Mouse (Mus musculus): ENCODE measurements around the gene Boc. TPM values are rescaled to one million over a fixed set of nuclear protein-coding genes. Genes with fewer than 3 reads are reported as not detected.
A peak's percentile ranks its signal among the peaks of the same experiment; 100 is the strongest.

Boc gene
- polyA plus RNA-seq, 1 experiment from 2014 or later, result 15.8 TPM

- WGBS, result 39% methylated on average over 5 of the region's 5 CpGs
- Histone ChIP-seq H3K4me1 (replicated peaks) (peaks cover 58% of the 10 kb centered on the region), H3K4me2 (no peak overlapping the region), H3K9me3 (no peaks in the 10 kb centered on the region), H3K9ac (no peak overlapping the region), H3K36me3 (no peaks in the 10 kb centered on the region), H3K27ac (replicated peaks) (peak overlapping the region; percentile 63), H3K4me3 (no peak overlapping the region), H3K27me3 (no peaks in the 10 kb centered on the region)
- 0 out of 2 replicates have a peak, but pooled peaks have one; percentile 30 for ATAC-seq (ENCODE audit: low FRiP score, low read depth)
Measured at GRCm38 (mm10) chr16:44551491-44551890, 7.2 kb downstream of the Boc start.

GRCm38 (mm10) chr16:44550843-44551242 is 7.9 kb downstream of the Boc start:
- H3K4me1 ChIP-seq (replicated peaks), result peaks cover 61% of the 10 kb centered on the region
- no peaks in the 10 kb centered on the region for H3K36me3 ChIP-seq
- H3K4me3 ChIP-seq, result no peak overlapping the region
- WGBS, result 18% methylated on average over 5 of the region's 5 CpGs
- H3K9ac ChIP-seq, result no peak overlapping the region
- peak overlapping the region; percentile 13; the same call in 1 of the 2 replicates for H3K4me2 ChIP-seq
- H3K27ac ChIP-seq (replicated peaks), result peak overlapping the region; percentile 63
- H3K27me3 ChIP-seq, result no peaks in the 10 kb centered on the region
- H3K9me3 ChIP-seq, result no peaks in the 10 kb centered on the region
- ATAC-seq (ENCODE audit: low FRiP score, low read depth), result no peak

DNA sequence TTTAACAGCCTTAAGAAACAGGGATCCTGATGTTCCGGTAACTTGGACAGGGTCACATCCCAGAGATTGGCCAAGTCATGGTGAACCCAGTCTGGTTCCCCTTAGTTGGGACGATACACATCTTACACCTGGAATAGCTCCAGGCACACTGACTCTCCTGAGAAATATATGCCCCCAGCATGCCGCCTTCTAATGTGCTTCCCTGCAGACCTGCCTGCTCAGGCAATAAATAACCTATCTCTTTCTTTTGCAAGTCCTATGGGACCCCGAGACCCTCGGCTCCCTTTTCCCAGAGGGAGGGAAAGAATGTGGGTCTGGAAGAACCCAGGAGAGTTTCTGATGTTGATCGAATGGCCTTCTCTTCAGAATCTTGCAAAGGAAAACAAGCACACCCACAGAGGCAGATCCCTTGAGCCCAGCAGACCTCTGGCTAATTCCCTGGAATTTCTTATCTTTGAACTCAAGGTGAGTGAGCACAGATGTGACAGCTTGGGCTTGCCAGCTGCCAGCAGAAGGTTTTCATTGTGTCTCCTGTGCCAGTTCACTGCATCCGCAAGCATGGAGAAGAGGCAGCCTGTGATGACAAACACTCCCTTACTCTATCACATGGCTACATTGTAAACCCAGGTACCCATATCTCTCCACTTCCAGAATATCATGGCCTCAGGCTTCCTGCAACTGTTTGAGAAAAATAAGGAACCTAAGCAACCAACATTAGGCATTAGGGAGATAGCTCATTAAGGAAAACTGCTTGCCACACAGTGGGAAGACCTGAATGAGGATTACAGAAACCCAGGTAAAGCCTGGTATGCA is 8.6 kb downstream of the Boc start:
- Histone ChIP-seq H3K4me1 (replicated peaks) (peaks cover 69% of the 10 kb centered on the region), H3K9ac (no peak overlapping the region), H3K4me3 (no peak overlapping the region), H3K27me3 (no peaks in the 10 kb centered on the region), H3K36me3 (no peaks in the 10 kb centered on the region), H3K4me2 (peak overlapping the region; percentile 13; the same call in 1 of the 2 replicates), H3K9me3 (no peaks in the 10 kb centered on the region), H3K27ac (replicated peaks) (peak overlapping the region; percentile 63; the same call in 1 of the 2 replicates)
- peak; percentile 20; the same call in 1 of the 2 replicates for ATAC-seq (ENCODE audit: low FRiP score, low read depth)
- WGBS, result 30% methylated on average over 7 of the region's 7 CpGs

GRCm38 (mm10) chr16:44549381-44549780 is 9.3 kb downstream of the Boc start:
- no peak for ATAC-seq (ENCODE audit: low FRiP score, low read depth)
- H3K36me3 ChIP-seq, result no peaks in the 10 kb centered on the region
- no peak overlapping the region for H3K4me2 ChIP-seq
- peaks cover 71% of the 10 kb centered on the region for H3K4me1 ChIP-seq (replicated peaks)
- H3K9ac ChIP-seq, result no peak overlapping the region
- H3K9me3 ChIP-seq, result no peaks in the 10 kb centered on the region
- H3K27ac ChIP-seq (replicated peaks), result no peak overlapping the region
- H3K27me3 ChIP-seq, result no peaks in the 10 kb centered on the region
- H3K4me3 ChIP-seq, result no peak overlapping the region
- 74% methylated on average over 6 of the region's 6 CpGs for WGBS

DNA sequence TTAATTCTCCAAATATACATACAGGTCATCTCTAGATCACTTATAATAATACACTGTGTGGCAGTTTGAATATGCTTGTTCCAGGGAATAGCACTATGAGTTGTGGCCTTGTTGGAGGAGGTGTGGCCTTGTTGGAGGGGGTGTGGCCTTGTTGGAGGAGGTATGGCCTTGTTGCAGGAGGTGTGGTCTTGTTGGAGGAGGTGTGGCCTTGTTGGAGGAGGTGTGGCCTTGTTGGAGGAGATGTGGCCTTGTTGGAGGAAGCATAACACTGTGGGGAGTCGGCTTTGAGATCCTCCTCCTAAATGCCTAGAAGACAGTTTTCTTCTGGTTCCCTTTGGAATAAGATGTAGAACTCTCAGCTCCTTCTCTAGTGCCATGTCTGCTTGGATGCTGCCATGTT is 10.7 kb downstream of the Boc start:
- H3K36me3 ChIP-seq, result no peaks in the 10 kb centered on the region
- H3K27me3 ChIP-seq, result no peaks in the 10 kb centered on the region
- peaks cover 67% of the 10 kb centered on the region for H3K4me1 ChIP-seq (replicated peaks)
- H3K9me3 ChIP-seq, result no peaks in the 10 kb centered on the region
- H3K4me2 ChIP-seq, result no peak overlapping the region
- H3K9ac ChIP-seq, result no peak overlapping the region
- H3K27ac ChIP-seq (replicated peaks), result no peak overlapping the region
- no peak overlapping the region for H3K4me3 ChIP-seq
- WGBS, result 71% methylated on average over 1 of the region's 1 CpGs
- ATAC-seq (ENCODE audit: low FRiP score, low read depth), result no peak

DNA sequence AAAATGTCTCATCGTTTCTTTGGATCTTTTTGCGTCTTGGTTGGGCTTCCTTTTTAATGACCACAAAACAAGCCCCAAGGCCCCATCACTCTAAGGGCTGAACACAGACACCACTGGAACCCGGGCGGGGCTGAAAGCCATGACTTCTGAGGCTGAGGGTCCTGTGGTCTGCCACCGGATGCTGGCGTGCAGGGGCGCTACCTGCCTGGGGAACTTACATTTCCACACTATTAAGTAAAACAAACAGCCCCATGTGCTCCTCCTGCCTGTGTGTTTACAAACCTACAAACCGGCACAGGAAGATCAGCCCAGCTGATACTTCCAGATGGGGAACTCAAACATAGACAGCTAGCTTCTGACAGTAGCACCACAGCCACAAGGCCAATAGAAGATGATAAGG is 11.9 kb downstream of the Boc start:
- no peak for ATAC-seq (ENCODE audit: low FRiP score, low read depth)
- Histone ChIP-seq H3K27me3 (no peaks in the 10 kb centered on the region), H3K27ac (replicated peaks) (no peak overlapping the region), H3K4me3 (no peak overlapping the region), H3K9me3 (no peaks in the 10 kb centered on the region), H3K4me1 (replicated peaks) (peaks cover 63% of the 10 kb centered on the region), H3K9ac (no peak overlapping the region), H3K36me3 (no peaks in the 10 kb centered on the region), H3K4me2 (no peak overlapping the region)
- WGBS, result 65% methylated on average over 8 of the region's 8 CpGs

- peaks cover 55% of the 10 kb centered on the region for H3K4me1 ChIP-seq (replicated peaks)
- no peak overlapping the region for H3K4me3 ChIP-seq
- H3K27me3 ChIP-seq, result no peaks in the 10 kb centered on the region
- no peak for ATAC-seq (ENCODE audit: low FRiP score, low read depth)
- 83% methylated on average over 2 of the region's 2 CpGs for WGBS
- no peak overlapping the region for H3K27ac ChIP-seq (replicated peaks)
- H3K9ac ChIP-seq, result no peak overlapping the region
- no peaks in the 10 kb centered on the region for H3K9me3 ChIP-seq
- no peaks in the 10 kb centered on the region for H3K36me3 ChIP-seq
- no peak overlapping the region for H3K4me2 ChIP-seq
Measured at GRCm38 (mm10) chr16:44545939-44546338, 12.8 kb downstream of the Boc start.

DNA sequence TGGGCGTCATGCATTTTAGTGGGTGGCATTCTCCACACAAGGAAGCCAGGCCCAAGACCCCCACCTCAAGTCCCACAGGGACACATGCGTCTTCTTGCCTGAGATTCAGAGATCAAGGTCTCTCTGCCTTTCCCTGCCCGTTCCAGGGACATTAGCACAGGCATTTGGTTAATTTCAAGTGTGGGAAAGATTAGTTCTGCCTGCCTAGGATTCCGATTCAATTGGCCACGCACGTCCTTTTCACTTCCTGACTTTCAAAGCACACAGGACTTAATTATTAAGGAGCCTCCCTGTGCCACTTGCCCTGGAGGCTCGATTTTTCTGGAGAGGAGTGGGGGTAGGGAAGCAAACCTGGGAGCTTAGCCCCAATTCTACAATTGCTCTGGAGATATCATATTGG is 13.5 kb downstream of the Boc start:
- Histone ChIP-seq H3K4me1 (replicated peaks) (peaks cover 50% of the 10 kb centered on the region), H3K9ac (no peak overlapping the region), H3K4me2 (peak overlapping the region; percentile 29; the same call in 1 of the 2 replicates), H3K27me3 (no peaks in the 10 kb centered on the region), H3K4me3 (no peak overlapping the region), H3K9me3 (no peaks in the 10 kb centered on the region), H3K36me3 (no peaks in the 10 kb centered on the region), H3K27ac (replicated peaks) (no peak overlapping the region)
- 20% methylated on average over 7 of the region's 7 CpGs for WGBS
- no peak for ATAC-seq (ENCODE audit: low FRiP score, low read depth)

DNA sequence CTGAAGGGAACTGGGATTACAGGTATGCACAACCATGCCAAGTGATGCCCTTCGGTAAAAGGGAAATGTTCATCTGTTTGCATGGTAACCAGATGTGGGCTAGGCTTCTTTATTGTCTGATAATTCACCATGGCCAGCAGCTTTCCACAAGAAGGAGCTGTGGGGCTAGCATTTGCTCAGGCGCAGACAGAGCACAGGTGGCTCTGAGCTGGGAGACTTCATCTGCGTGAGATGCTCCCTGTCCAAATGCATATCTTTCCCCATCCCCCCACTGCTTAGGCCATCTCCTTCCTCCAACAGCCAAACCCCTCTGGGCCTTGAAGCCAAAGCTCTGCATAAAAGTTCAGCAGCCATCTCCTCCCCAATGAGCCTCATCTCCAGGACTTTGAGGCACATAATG is 15.6 kb downstream of the Boc start:
- Histone ChIP-seq H3K4me2 (no peak overlapping the region), H3K27ac (replicated peaks) (peak overlapping the region; percentile 27), H3K27me3 (no peaks in the 10 kb centered on the region), H3K4me1 (replicated peaks) (peaks cover 57% of the 10 kb centered on the region), H3K9me3 (no peaks in the 10 kb centered on the region), H3K9ac (no peak overlapping the region), H3K36me3 (no peaks in the 10 kb centered on the region), H3K4me3 (no peak overlapping the region)
- 30% methylated on average over 3 of the region's 3 CpGs for WGBS
- 0 out of 2 replicates have a peak, but pooled peaks have one; percentile 25 for ATAC-seq (ENCODE audit: low FRiP score, low read depth)

DNA sequence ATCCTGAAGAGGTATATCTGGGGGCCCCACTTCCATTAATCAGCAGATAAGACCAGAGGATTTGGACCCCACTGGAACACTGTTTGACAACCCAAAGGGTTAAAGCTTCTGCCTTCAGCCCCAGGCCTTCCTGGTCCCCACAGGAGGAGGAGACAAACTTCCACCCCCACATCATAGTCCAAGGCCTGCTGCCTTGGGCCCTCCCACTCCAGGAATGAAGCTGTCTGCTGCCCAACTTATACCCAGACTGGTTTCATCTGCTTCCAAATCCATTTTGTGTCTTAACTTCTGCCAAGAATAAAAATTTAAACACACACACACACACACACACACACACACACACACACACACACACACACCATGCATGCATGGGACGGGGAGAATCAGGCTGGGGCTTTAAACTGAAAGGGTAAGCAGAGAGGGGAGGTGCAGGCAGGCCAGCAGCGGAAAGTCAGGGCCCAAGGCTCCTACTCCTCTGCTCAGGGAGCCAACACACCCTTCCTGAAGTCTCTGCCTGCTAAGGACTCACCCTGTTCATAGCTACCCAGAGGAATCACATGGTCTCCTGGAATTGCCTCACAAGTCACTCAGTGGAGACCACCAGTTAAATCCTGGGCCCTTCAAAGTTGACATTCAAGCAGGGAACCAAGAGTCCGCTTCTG is 16.5 kb downstream of the Boc start:
- H3K9me3 ChIP-seq, result no peaks in the 10 kb centered on the region
- no peak overlapping the region for H3K4me3 ChIP-seq
- ATAC-seq (ENCODE audit: low FRiP score, low read depth), result peak; percentile 49
- 54% methylated on average over 3 of the region's 3 CpGs for WGBS
- no peak overlapping the region for H3K9ac ChIP-seq
- H3K27me3 ChIP-seq, result no peaks in the 10 kb centered on the region
- no peaks in the 10 kb centered on the region for H3K36me3 ChIP-seq
- no peak overlapping the region for H3K4me2 ChIP-seq
- peaks cover 60% of the 10 kb centered on the region for H3K4me1 ChIP-seq (replicated peaks)
- 0 out of 2 replicates have a peak overlapping the region, but pooled peaks have one; percentile 20 for H3K27ac ChIP-seq (replicated peaks)

DNA sequence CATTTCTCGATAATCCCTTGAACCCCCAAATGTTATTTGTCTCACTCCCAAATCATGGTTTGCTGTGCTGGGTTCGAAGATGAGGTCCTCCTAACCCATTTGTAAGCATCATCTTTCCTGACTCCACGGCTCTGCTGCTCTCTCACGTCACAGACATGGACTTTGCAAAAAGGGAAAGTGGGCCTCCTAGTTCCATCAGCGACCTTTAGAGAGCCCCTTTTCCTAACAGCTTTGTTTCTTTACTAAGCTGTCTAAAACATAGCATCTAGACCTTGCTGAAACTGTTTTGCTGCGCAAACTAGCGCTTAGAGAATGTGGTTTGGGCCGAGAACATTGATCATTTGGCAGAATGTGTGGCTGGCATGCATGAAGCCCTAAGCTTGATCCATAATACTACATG is 19.1 kb downstream of the Boc start:
- H3K4me1 ChIP-seq (replicated peaks), result peaks cover 49% of the 10 kb centered on the region
- no peaks in the 10 kb centered on the region for H3K9me3 ChIP-seq
- H3K4me3 ChIP-seq, result no peak overlapping the region
- WGBS, result 62% methylated on average over 8 of the region's 8 CpGs
- no peak overlapping the region for H3K27ac ChIP-seq (replicated peaks)
- H3K4me2 ChIP-seq, result no peak overlapping the region
- H3K36me3 ChIP-seq, result no peaks in the 10 kb centered on the region
- ATAC-seq (ENCODE audit: low FRiP score, low read depth), result no peak
- no peak overlapping the region for H3K9ac ChIP-seq
- H3K27me3 ChIP-seq, result no peaks in the 10 kb centered on the region
